Mouse (Mus musculus): ENCODE results near the gene Arhgap23.

Gene Arhgap23

GRCm38 (mm10) chr11:97505784-97506183 is 90.5 kb downstream of the Arhgap23 start:
- DNase-seq (ENCODE audit: low spot score) = no peak

- no peak for DNase-seq (ENCODE audit: low spot score)
These were observed 91.0 kb downstream of the Arhgap23 start for GRCm38 (mm10) chr11:97506331-97506730.

GRCm38 (mm10) chr11:97508198-97508597 is 92.9 kb downstream of the Arhgap23 start:
- DNase-seq (ENCODE audit: low spot score) = no peak

- no peak for DNase-seq (ENCODE audit: low spot score)
These were observed 93.7 kb downstream of the Arhgap23 start for GRCm38 (mm10) chr11:97509058-97509457.

- no peak for DNase-seq (ENCODE audit: low spot score)
These were observed 94.6 kb downstream of the Arhgap23 start for GRCm38 (mm10) chr11:97509715-97510485.

GRCm38 (mm10) chr11:97510966-97511660 is 95.8 kb downstream of the Arhgap23 start:
- peak; percentile 64 for DNase-seq (ENCODE audit: low spot score)

- DNase-seq (ENCODE audit: low spot score) = peak; percentile 57
These were observed 96.5 kb downstream of the Arhgap23 start for GRCm38 (mm10) chr11:97511661-97512369.

GRCm38 (mm10) chr11:97512511-97512910 is 97.2 kb downstream of the Arhgap23 start:
- DNase-seq (ENCODE audit: low spot score) = no peak

DNA sequence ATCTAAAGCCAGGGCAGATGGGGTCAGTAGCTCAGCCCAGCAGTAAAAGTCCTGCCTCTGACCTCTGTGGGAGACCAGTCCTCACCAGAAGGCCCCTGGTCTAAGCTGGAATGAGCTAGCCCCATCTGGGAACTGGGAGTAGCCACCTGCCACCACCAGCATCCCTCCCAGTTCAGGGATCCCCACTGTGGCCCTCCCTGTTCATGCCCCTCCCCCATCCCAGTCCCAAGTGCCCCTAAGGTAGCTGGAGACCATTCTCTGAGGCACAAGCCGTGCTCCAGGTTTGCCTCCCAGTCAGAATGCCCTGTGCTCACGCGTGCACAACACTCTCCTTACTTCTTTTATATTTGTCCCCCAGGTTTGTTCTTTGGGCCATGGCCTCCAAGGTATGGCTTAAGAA is 97.7 kb downstream of the Arhgap23 start:
- no peak for DNase-seq (ENCODE audit: low spot score)

- DNase-seq (ENCODE audit: low spot score) = no peak
These were observed 105.2 kb downstream of the Arhgap23 start for GRCm38 (mm10) chr11:97520541-97520940.

DNA sequence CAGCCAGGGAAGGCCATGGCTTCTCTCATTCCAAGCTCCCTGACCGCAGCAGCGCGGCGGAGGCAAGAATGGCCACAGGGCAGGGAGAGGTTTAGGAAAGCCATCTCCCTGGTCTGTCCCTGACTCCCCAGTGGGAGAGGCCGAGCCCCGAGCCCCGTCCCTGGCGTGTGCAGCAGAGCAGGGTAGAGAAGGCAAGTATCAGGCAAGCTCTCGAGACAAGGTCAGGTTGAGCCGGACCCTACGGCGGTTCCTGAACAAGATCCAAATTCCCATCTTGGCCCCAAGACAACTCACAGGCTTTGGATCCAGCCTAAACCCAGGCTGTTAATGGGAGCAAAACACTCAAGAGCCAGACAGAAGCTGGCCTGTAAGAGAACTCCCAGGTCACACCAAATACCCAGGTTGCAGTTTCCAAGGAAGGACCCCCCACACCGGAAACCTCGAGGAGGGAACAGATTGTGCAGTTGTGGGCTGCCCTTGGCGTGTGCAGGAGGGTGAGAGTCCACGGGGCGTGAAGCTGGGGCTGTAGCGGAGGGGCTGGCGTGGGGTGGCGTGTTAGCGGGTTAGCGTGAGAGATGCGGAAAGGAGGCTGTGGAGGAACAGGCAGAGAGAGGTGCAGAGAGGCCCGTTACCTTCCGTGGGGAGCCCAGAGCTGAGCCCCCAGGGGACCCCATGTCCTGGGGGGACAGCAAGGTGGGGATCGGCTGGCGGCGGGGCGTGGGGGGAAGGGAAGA is 106.6 kb downstream of the Arhgap23 start:
- DNase-seq (ENCODE audit: low spot score) = no peak

DNA sequence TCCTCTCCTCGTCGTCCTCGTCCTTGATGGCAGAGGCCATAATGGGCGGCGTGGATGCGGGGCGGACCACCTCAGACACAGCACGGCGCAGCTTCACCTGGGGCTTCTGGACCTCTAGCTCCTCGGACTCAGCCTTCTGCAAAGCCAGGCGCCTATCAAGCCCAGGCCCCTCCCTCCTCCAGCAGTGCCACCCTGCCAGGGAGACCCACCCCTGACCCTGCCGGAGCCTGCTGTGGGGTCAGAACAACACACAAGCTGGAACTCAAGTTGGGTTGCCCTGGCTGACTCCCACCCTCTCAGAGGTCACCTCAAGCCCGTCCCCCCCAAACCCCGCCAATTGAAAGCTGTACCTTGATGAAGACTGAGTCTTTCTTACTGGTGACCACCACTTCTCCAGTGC is 107.8 kb downstream of the Arhgap23 start:
- no peak for DNase-seq (ENCODE audit: low spot score)

- DNase-seq (ENCODE audit: low spot score) = peak; percentile 70
These were observed 108.5 kb downstream of the Arhgap23 start for GRCm38 (mm10) chr11:97523827-97524261.

GRCm38 (mm10) chr11:97524306-97524705 is 109.0 kb downstream of the Arhgap23 start:
- DNase-seq (ENCODE audit: low spot score) = no peak

GRCm38 (mm10) chr11:97525313-97525712 is 110.0 kb downstream of the Arhgap23 start:
- DNase-seq (ENCODE audit: low spot score) = no peak

DNA sequence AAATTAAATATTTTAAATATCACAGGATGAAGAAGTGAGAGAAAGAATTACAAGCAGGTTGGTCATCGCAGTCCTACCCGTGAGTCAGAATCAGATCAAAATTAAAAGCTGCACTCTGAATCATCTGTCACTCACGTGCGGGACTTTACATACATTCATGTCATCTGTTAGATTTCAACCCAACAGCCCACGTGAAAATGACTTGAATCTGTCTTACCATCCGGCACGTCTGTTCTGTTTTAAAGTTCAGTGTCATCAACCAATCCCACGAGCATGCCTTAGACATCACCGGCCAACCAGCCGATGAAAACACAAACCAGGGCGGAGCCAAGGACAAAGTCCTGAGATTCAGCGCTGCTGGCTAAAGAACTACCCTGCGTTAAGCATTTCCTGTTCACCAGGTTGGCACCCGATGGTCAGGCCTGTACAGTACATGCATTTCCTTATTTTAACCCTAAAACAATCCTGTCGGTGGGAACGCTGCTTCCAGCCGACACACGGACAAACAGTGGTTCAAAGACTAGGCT is 113.0 kb downstream of the Arhgap23 start:
- no peak for DNase-seq (ENCODE audit: low spot score)

- no peak for DNase-seq (ENCODE audit: low spot score)
These were observed 114.7 kb downstream of the Arhgap23 start for GRCm38 (mm10) chr11:97530069-97530468.

DNA sequence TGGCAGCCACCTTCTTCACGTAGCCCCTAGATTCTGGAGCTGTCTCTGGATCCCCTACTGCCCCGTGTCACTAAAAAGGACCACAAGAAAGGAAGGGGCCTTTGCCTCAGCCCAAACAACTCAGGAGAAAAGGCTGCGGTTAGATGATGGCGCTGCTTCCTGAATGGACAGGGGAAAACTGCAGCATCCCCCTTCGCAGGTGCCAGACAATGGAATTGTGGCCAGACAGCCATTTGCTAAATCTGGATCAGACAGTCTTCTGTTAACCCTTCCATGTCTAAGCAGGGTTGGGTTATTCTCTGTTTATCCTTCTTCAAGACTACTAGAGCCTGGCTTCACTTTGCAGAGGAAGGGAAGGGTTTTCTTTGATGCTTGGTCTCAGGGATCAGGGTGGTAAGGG is 115.6 kb downstream of the Arhgap23 start:
- no peak for DNase-seq (ENCODE audit: low spot score)

DNA sequence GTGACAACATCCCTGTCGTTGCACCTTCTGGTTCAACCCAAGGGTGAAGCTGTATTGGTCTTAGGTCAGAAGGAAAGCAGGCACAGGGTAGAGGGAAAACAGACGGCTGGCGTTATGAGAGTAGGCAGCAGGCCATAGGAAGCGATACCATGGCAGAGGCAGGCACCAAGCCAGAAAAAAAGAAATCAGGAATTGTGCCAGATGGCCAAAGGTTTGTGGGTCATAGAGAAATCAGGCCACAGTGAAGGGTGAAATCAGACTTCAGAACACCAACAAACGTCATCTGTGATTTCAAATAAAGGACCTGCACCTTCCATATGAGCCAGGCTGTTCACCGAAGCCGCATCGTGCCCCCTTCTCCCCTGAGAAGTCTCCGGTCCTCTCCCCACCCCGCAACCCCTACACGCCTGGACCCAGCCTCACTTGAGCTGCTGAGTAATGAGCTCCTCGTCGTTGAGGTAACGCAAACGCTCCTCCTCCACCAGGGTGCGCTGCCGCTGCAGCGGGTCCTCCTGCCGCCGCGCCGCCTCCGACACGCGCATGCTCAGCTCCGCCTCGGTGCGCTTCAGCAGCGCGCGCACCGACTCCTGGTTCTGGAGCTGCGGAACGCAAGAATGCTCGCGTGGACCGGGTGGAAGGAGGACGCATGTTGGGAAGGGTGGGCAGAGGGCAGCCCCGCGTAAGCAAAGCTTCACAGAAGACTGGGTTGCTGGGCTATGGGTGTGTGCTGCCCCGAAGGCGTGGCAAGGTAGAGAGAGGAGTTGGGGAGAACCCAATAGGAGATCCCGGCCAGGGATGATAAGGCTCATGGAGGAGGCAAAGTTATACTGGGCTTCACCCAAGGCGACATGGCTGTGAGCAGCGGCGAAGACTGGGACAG is 116.3 kb downstream of the Arhgap23 start:
- peak; percentile 89 for DNase-seq (ENCODE audit: low spot score)

DNA sequence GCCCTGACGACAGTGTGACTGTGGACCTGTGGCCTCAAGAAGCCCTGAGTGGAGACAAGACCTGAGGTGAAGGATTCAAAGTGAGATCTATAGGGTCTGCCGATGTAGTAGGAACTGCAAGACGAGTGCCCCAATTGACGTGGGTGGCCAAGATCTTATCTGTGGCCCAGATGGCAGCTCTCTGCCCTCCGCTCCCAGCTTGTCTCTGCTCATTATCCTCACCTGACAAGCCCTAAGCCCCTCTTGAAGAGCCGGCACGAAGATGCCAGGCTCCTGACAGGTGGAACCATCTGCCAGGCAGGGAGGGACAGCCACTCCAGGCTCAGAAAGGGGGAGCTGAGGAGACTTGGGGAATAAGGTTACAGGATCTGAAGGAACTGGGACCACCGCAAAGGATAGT is 117.0 kb downstream of the Arhgap23 start:
- DNase-seq (ENCODE audit: low spot score) = no peak
